Mouse (Mus musculus) spleen, adult 12 weeks (tissue): ENCODE data around the gene Cenpw.
A peak's percentile ranks its signal among the peaks of the same experiment; 100 is the strongest.

Experiments
- DNase-seq: peaks from one replicate; pipeline ENCODE4 v3.0.0; 2022; ENCODE audit warnings: low spot score

Gene Cenpw

GRCm38 (mm10) chr10:30199916-30200826, at the start of gene Cenpw:
Gene Cenpw, minus strand, starts transcription at chr10:30200560.
- peak; percentile 86 for DNase-seq

GRCm38 (mm10) chr10:30249654-30250053, 49.3 kb upstream of the Cenpw start:
- no peak for DNase-seq

- no peak for DNase-seq
Measured at GRCm38 (mm10) chr10:30199501-30199900, 859 bp downstream of the Cenpw start.

GRCm38 (mm10) chr10:30167700-30168099, 32.7 kb downstream of the Cenpw start:
- no peak for DNase-seq
